Mouse (Mus musculus): ENCODE results near the gene Sdc4.

DNA sequence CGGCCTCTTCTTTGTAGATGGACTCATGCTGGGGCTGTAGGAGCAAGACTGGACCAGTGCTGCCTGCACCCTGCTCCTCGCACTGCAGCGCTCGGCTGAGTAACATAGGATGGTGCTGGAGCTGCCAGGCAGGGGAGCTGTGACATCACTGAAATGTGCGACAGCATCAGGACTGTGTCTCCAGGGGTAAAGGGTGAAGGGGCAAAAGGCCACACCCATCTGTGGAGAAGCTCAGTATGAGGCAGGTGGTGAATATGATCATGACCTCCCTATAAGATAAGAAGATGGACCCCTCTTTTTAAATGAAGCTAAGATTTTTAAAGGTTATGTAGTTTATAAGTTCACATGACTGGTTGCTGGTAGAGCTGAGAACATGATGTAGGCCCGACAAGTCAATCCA, 29.9 kb upstream of the Sdc4 start, which contains the start of gene Trp53tg5:
- TF ChIP-seq CTCF (IDR thresholded peaks at IDR 0.05; ENCODE audit: low read depth, low read length) (no peak), POLR2A (IDR thresholded peaks at IDR 0.05; ENCODE audit: borderline replicate concordance, low read depth, low read length) (no peak)
